Mouse (Mus musculus): ENCODE data around the gene Ccnd3. TPM values are rescaled to one million over a fixed set of nuclear protein-coding genes. Genes with fewer than 3 reads are reported as not detected.
A peak's percentile ranks its signal among the peaks of the same experiment; 100 is the strongest.

Ccnd3 gene
- polyA plus RNA-seq, 1 experiment from 2014 or later, result 331 TPM

DNA sequence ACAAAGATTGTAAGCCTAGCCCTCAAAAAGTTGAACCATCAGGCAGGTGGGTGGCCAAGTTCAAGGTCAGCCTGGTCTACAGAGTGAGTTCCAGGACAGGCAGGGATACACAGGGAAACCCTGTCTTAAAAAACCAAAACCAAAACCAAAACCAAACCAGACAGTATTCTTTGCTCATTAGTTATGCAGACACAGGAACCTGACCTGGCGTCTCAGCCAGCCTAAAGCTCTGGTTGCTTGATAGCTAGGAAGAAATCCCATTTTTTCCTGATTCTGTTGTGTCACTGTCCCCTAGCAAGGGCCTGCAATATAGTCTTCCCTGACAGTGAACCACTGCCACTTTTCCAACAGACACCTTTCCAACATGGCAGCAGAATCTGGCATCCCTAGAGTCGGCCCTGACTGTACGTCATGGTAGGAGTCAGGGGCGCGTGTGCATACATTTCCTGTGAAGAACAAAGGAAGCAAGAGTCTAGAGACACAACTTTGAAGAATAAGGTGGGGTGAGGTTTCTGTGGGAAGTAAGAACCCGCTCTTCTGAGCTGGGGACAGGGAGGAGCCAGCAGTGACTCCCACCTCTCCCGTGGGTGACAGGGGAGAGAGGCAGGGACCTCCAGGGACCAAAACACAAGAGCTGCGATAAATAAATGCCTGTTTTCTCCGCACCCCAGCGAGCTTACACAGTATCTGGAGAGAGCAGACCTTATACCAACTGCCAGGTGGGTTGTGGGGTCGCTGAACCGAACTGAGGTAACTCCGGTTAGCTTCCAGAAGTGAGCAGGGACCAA lies 95.9 kb downstream of the Ccnd3 start:
- Histone ChIP-seq H3K4me3 (ENCODE audit: low read depth, low read length) (no peak overlapping the region), H3K9ac (ENCODE audit: low read depth, low read length) (no peak overlapping the region), H3K36me3 (ENCODE audit: control insufficient read depth, insufficient read depth) (peaks cover 76% of the 10 kb centered on the region), H3K27me3 (ENCODE audit: control insufficient read depth, insufficient read depth, low read depth, low read length) (no peaks in the 10 kb centered on the region), H3K27ac (ENCODE audit: low read length) (peak overlapping the region; percentile 95), H3K9me3 (replicated peaks; ENCODE audit: control insufficient read depth, low read length) (no peaks in the 10 kb centered on the region), H3K4me2 (ENCODE audit: low read depth, low read length) (no peak overlapping the region), H3K4me1 (ENCODE audit: control insufficient read depth, low read depth, low read length) (peaks cover 48% of the 10 kb centered on the region)
- 80% methylated on average over 13 of the region's 13 CpGs for WGBS (ENCODE audit: insufficient replicate concordance)
- ATAC-seq (ENCODE audit: low read depth), result no peak

GRCm38 (mm10) chr17:47601389-47601755 lies 96.5 kb downstream of the Ccnd3 start:
- H3K27ac ChIP-seq (ENCODE audit: low read length), result peak overlapping the region; percentile 1
- WGBS (ENCODE audit: insufficient replicate concordance), result 87% methylated on average over 10 of the region's 10 CpGs

DNA sequence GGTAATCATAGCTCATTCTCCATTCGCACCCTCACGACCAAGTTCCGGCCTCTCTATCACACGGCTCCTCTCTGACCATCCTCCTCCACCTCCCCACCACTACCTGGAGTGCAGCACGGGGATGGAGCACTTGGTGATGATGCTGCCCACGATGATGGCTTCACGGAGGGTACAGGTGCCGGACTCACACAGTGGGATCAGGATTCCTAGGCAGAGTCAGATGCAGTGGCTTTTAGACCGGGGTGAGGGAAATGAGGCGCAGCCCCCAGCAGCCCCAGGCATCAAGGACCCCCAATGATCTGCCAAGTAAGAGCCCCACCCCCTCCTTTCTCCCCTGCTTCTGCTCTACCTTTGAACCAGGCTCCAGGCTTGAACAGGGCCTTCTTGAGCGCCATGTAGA lies 97.4 kb downstream of the Ccnd3 start:
- H3K4me3 ChIP-seq (ENCODE audit: low read depth, low read length), result no peak overlapping the region
- H3K4me2 ChIP-seq (ENCODE audit: low read depth, low read length), result no peak overlapping the region
- no peak overlapping the region for H3K9ac ChIP-seq (ENCODE audit: low read depth, low read length)
- no peak overlapping the region for H3K27ac ChIP-seq (ENCODE audit: low read length)
- 89% methylated on average over 11 of the region's 11 CpGs for WGBS (ENCODE audit: insufficient replicate concordance)
- H3K27me3 ChIP-seq (ENCODE audit: control insufficient read depth, insufficient read depth, low read depth, low read length), result no peaks in the 10 kb centered on the region
- peaks cover 80% of the 10 kb centered on the region for H3K36me3 ChIP-seq (ENCODE audit: control insufficient read depth, insufficient read depth)
- H3K4me1 ChIP-seq (ENCODE audit: control insufficient read depth, low read depth, low read length), result peaks cover 33% of the 10 kb centered on the region
- no peaks in the 10 kb centered on the region for H3K9me3 ChIP-seq (replicated peaks; ENCODE audit: control insufficient read depth, low read length)
- ATAC-seq (ENCODE audit: low read depth), result no peak

More at GRCm38 (mm10) chr17:47601389-47601755, 96.5 kb downstream of the Ccnd3 start:
- Histone ChIP-seq H3K27me3 (ENCODE audit: control insufficient read depth, insufficient read depth, low read depth, low read length) (no peaks in the 10 kb centered on the region), H3K36me3 (ENCODE audit: control insufficient read depth, insufficient read depth) (peaks cover 78% of the 10 kb centered on the region), H3K9me3 (replicated peaks; ENCODE audit: control insufficient read depth, low read length) (no peaks in the 10 kb centered on the region), H3K4me2 (ENCODE audit: low read depth, low read length) (no peak overlapping the region), H3K4me3 (ENCODE audit: low read depth, low read length) (no peak overlapping the region), H3K4me1 (ENCODE audit: control insufficient read depth, low read depth, low read length) (peaks cover 42% of the 10 kb centered on the region), H3K9ac (ENCODE audit: low read depth, low read length) (no peak overlapping the region)
- no peak for ATAC-seq (ENCODE audit: low read depth)

GRCm38 (mm10) chr17:47606220-47606619 lies 101.4 kb downstream of the Ccnd3 start:
- Histone ChIP-seq H3K27ac (ENCODE audit: low read length) (no peak overlapping the region), H3K9ac (ENCODE audit: low read depth, low read length) (no peak overlapping the region), H3K9me3 (replicated peaks; ENCODE audit: control insufficient read depth, low read length) (no peaks in the 10 kb centered on the region), H3K4me1 (ENCODE audit: control insufficient read depth, low read depth, low read length) (peaks cover 22% of the 10 kb centered on the region), H3K4me2 (ENCODE audit: low read depth, low read length) (no peak overlapping the region), H3K4me3 (ENCODE audit: low read depth, low read length) (no peak overlapping the region), H3K27me3 (ENCODE audit: control insufficient read depth, insufficient read depth, low read depth, low read length) (no peaks in the 10 kb centered on the region), H3K36me3 (ENCODE audit: control insufficient read depth, insufficient read depth) (peaks cover 54% of the 10 kb centered on the region)
- WGBS (ENCODE audit: insufficient replicate concordance), result 60% methylated on average over 5 of the region's 5 CpGs
- ATAC-seq (ENCODE audit: low read depth), result no peak

DNA sequence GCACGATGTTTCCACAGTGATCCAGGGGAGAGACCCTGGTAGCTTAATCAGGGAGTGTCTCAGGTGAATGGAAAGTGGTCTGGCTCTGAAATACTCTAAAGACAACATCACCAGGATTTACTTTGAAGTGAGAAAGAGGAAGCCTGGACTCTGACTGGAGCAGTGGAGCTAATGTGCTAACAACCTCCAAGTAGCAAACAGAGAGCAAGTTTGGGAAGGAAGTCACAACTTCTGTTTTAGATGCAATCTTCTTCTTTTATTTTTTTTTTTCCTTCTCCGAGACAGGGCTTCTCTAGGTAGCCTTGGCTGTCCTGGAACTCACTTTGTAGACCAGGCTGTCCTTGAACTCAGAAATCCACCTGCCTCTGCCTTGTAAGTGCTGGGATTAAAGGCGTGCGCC lies 104.3 kb downstream of the Ccnd3 start:
- peak overlapping the region; percentile 91 for H3K27ac ChIP-seq (ENCODE audit: low read length)
- no peak for ATAC-seq (ENCODE audit: low read depth)
- WGBS (ENCODE audit: insufficient replicate concordance), result 70% methylated on average over 4 of the region's 4 CpGs

DNA sequence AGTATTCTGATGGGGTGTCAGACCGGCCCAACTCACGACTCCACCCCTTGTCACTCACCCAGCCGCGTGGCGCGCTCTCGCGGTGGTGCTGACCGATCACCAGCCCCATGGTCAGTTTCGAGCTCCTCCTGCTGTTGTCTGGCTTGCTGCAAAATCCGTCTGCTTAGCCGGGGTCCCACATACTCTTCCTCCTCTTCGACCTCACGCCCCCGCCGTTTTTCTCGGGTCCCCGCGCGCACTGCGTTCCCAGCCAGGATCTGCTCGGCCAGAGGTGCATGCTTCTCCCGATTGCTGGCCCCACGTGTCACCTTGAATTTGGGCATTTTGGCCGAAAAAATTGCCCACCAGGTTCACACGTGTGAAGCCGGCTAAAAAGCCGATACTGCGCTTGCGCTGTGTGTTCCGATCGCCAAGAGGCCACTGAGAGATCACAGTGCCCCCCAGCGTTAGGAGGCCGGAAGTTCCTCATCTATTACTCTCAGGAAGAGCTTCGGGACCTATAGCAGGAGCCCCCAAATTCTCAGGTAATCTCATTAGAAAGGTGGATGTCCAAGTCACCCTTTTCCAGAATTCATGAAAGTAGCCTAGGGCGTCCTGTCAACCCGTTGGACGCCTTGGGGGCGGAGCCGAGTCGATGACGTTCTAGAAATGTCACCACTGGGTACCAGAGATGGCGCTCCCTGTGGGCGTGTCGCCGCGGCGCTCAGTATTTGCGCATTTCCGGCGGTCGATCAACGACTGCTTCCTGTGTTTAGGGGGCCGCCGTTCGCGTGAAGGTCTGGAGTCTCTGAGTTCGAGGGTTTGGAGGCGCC lies 106.2 kb downstream of the Ccnd3 start, which contains the start of the genes Bysl, Med20 and Gm20517:
Bysl (minus strand) TSS at position 644 of the 812 bp plus-strand sequence.
Med20 (plus strand) TSS at position 734 of the 812 bp plus-strand sequence.
Gm20517 (plus strand) TSS at position 741 of the 812 bp plus-strand sequence.
- H3K36me3 ChIP-seq (ENCODE audit: control insufficient read depth, insufficient read depth), result peaks cover 28% of the 10 kb centered on the region
- H3K27ac ChIP-seq (ENCODE audit: low read length), result peak within 1 kb of the TSS; percentile 91
- peak within 1 kb of the TSS; percentile 88 for H3K4me2 ChIP-seq (ENCODE audit: low read depth, low read length)
- ATAC-seq (ENCODE audit: low read depth), result peak; percentile 92
- H3K9me3 ChIP-seq (replicated peaks; ENCODE audit: control insufficient read depth, low read length), result no peaks in the 10 kb centered on the region
- peaks cover 47% of the 10 kb centered on the region for H3K4me1 ChIP-seq (ENCODE audit: control insufficient read depth, low read depth, low read length)
- peak within 1 kb of the TSS; percentile 93 for H3K4me3 ChIP-seq (ENCODE audit: low read depth, low read length)
- peak within 1 kb of the TSS; percentile 91 for H3K9ac ChIP-seq (ENCODE audit: low read depth, low read length)
- H3K27me3 ChIP-seq (ENCODE audit: control insufficient read depth, insufficient read depth, low read depth, low read length), result no peaks in the 10 kb centered on the region
- WGBS (ENCODE audit: insufficient replicate concordance), result under 1% methylated on average over 59 of the region's 59 CpGs

More for the DNA sequence above, 104.3 kb downstream of the Ccnd3 start:
- H3K9me3 ChIP-seq (replicated peaks; ENCODE audit: control insufficient read depth, low read length), result no peaks in the 10 kb centered on the region
- H3K4me1 ChIP-seq (ENCODE audit: control insufficient read depth, low read depth, low read length), result peaks cover 40% of the 10 kb centered on the region
- H3K4me3 ChIP-seq (ENCODE audit: low read depth, low read length), result no peak overlapping the region
- no peaks in the 10 kb centered on the region for H3K27me3 ChIP-seq (ENCODE audit: control insufficient read depth, insufficient read depth, low read depth, low read length)
- H3K36me3 ChIP-seq (ENCODE audit: control insufficient read depth, insufficient read depth), result peaks cover 32% of the 10 kb centered on the region
- H3K4me2 ChIP-seq (ENCODE audit: low read depth, low read length), result peak overlapping the region; percentile 88; the same call in 1 of the 2 replicates
- peak overlapping the region; percentile 10; the same call in 1 of the 2 replicates for H3K9ac ChIP-seq (ENCODE audit: low read depth, low read length)

GRCm38 (mm10) chr17:47611661-47611982 lies 106.8 kb downstream of the Ccnd3 start:
- Histone ChIP-seq H3K27ac (ENCODE audit: low read length) (peak overlapping the region; percentile 91), H3K4me2 (ENCODE audit: low read depth, low read length) (peak overlapping the region; percentile 88), H3K9me3 (replicated peaks; ENCODE audit: control insufficient read depth, low read length) (no peaks in the 10 kb centered on the region), H3K4me1 (ENCODE audit: control insufficient read depth, low read depth, low read length) (peaks cover 53% of the 10 kb centered on the region), H3K9ac (ENCODE audit: low read depth, low read length) (peak overlapping the region; percentile 91), H3K36me3 (ENCODE audit: control insufficient read depth, insufficient read depth) (peaks cover 27% of the 10 kb centered on the region), H3K4me3 (ENCODE audit: low read depth, low read length) (peak overlapping the region; percentile 93), H3K27me3 (ENCODE audit: control insufficient read depth, insufficient read depth, low read depth, low read length) (no peaks in the 10 kb centered on the region)
- WGBS (ENCODE audit: insufficient replicate concordance), result 0% methylated on average over 13 of the region's 13 CpGs
- no peak; the same call in 1 of the 2 replicates for ATAC-seq (ENCODE audit: low read depth)

DNA sequence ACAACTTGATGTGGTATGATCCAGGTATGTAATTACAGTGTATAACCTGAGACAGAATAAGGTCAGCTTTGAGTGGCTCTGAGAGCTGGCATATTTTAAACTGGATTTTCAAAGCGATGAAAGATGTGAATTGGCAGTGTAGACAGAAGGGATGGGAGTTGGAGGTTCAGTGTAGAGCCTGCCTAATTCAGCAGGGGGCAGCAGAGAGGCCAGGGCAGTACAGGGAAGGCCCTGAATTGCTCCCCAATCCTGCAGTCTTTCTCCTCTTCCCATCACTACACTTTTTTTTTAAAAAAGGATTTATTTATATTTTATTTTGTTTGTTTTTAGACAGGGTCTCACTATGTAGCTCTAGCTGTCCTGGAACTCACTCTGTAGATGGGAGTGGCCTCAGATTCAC lies 109.2 kb downstream of the Ccnd3 start:
- WGBS (ENCODE audit: insufficient replicate concordance), result 80% methylated on average over 1 of the region's 1 CpGs
- ATAC-seq (ENCODE audit: low read depth), result no peak
- Histone ChIP-seq H3K9me3 (replicated peaks; ENCODE audit: control insufficient read depth, low read length) (no peaks in the 10 kb centered on the region), H3K4me1 (ENCODE audit: control insufficient read depth, low read depth, low read length) (peaks cover 67% of the 10 kb centered on the region), H3K36me3 (ENCODE audit: control insufficient read depth, insufficient read depth) (peaks cover 18% of the 10 kb centered on the region), H3K27ac (ENCODE audit: low read length) (no peak overlapping the region), H3K27me3 (ENCODE audit: control insufficient read depth, insufficient read depth, low read depth, low read length) (no peaks in the 10 kb centered on the region), H3K4me3 (ENCODE audit: low read depth, low read length) (no peak overlapping the region), H3K9ac (ENCODE audit: low read depth, low read length) (no peak overlapping the region), H3K4me2 (ENCODE audit: low read depth, low read length) (no peak overlapping the region)
